Mouse (Mus musculus) frontal cortex, postnatal 14 days (tissue): ENCODE measurements around the gene Sptan1.

ENCODE experiments used
- DNase-seq, 2 experiments: peaks; one replicate each; pipeline ENCODE4 v3.0.0; 2022; ENCODE audit warnings: low spot score in 2 of 2

Sptan1 gene

GRCm38 (mm10) chr2:29965250-29965843, at the start of gene Sptan1:
Sptan1 (plus strand) TSS chr2:29965560.
- DNase-seq = peak; percentile 89 to 94

- no peak for DNase-seq
These were observed 47.7 kb upstream of the Sptan1 start for GRCm38 (mm10) chr2:29917621-29918020.

GRCm38 (mm10) chr2:29922011-29922410, 43.3 kb upstream of the Sptan1 start:
- peak; percentile 23 to 29 for DNase-seq

GRCm38 (mm10) chr2:29926542-29926941, 38.8 kb upstream of the Sptan1 start:
- DNase-seq = no peak

DNA sequence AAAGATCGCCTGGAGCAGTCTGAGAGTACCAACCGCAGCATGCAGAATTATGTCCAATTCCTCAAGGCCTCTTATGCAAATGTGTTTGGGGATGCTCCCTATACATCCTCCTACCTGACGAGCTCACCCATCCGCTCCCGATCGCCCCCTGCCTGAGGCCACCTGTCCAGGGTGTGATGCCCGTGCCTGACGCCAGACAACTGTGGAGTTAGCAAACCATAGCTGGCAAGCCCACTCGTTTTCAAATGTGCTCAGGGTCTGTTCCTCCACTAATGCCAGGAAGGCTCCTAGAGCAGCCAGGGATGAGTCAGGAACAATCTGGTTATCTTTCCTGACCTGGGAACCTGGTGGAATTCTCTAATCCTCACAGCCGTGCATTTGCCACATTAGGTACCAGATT, 34.9 kb upstream of the Sptan1 start:
- DNase-seq = no peak

GRCm38 (mm10) chr2:29931194-29931593, 34.2 kb upstream of the Sptan1 start:
- DNase-seq = no peak

DNA sequence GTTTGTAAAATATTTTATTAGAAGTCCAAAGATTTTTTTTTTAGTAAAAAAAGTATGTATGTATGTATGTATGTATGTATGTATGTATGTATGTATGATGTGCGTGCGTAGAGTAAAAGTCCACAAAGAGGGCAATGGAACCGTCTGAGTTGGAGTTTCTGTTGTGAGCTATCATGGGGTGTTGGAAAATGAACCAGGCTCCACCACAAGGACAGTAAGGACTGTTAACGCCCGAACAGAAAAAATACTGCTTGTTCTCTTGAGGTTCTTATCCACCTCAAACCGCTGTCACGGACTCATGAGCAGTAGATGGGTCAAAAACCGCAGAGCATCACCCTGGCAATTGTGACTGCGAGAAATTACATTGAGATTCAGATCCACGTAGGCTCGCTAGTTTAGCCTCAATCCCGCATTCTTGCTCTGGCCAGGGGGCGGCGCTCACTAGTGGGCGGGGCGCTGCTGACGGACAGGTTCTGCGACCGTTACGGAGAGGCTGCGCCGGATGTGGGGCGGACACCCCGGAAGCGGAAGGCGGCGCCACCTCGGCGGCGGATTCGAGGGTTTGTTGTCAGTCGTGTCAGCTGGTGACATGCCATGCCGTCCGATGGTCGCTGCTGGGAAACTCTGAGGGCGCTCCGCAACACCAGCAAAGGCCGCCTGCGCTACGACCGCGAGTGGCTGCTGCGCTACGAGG, 30.3 kb upstream of the Sptan1 start, which contains the start of gene Gle1:
Gene Gle1 (plus strand): TSS at position 521 of the 694 bp plus-strand sequence.
- DNase-seq = peak; percentile 93 to 95

DNA sequence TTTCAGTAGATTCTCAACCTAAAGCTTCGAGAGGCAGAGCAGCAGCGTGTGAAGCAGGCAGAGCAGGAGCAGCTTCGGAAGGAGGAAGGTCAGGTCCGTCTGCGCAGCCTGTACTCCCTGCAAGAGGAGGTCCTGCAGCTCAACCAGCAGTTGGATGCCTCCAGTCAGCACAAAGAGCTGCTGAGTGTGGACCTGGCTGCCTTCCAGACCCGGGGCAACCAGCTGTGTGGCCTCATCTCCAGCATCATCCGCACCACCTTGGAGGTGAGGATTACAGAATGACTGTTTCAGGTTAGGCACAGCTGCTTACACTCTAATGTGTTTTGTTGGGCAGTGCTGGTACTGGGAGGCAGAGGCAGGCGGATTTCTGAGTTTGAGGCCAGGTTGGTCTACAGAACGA, 25.3 kb upstream of the Sptan1 start:
- no peak for DNase-seq

DNA sequence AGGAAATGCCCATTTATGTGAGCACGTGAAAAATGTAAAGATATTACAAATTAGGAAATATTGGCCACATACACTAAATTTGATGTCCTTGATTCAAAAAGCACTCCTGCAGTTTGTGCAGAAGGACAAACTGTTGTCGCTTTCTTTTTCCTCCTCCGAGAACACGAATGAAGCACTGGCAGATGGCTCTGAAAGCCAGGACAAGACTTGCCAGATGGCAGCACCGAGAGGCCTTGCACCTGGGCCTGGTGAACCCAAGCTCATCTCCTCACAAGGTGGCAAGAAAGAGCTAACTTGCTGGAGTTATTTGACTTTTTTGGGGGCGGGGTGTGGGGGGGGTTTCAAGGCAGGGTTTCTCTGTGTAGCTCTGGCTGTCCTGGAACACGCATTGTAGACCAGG, 24.5 kb upstream of the Sptan1 start:
- DNase-seq = no peak

GRCm38 (mm10) chr2:29944723-29945122, 20.6 kb upstream of the Sptan1 start:
- DNase-seq = no peak

GRCm38 (mm10) chr2:29948896-29949295, 16.5 kb upstream of the Sptan1 start:
- DNase-seq = no peak

DNA sequence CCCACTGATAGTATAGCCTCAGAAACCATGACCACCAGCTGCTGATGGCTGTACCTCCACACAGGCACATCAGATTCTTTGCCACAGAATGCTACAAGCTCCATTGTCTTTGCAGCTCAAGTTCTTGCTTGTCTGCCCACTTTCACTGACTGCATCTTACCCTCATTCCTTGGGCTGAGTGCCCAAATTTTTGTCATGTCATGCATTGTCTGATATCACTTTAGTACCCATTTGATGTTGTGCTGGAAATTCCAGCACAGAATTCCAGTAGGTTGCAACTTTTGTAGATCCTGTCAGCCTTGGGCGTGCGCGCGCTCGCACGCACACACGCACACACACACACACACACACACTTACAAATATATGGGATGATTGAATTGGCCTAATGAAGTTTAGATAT, 4.1 kb upstream of the Sptan1 start:
- no peak for DNase-seq

DNA sequence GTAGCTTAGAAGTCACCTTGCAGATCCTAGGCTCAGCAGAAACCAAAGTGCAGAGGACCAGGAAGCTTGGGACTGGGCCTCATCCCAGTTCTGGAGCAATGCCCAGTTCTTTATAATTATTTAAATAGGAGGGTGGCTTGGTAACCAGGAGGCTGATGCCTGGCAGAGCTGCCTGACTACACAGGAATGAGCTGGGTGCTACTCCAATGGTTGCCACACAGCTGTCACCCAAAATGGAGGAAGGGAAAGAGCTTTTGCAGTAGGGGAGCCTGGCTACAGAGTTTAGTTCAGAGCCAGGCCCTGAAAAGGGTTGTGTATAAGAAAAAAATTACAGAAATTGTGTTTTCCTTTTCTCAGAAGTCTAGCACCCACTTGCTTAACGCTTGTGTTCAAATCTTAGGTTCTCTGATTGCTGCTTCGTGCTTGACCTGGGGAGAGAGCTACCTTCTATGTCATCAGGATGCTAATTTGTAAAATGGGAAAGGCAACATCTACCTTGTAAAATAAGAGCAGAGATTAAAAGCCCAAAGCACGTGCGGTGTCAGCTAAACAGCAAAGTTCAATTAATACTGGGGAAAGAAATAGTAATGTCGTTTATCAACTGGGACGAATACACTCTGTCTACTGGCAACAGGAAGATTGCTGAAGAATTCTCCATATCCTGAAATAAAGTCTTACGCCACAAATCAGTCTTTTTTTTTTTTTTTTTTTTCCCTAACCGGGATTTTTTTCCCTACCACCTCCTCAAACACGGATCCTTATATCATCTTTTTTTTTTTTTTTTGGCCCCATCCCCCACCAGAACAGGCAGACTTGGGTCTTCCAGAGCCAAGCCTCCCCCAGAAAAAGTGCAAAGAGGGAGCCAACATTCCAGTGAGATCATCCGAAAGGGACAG, 758 bp upstream of the Sptan1 start:
- DNase-seq = peak in 1 of 2 experiments; percentile 34

- peak; percentile 24 to 36 for DNase-seq
These were observed 546 bp downstream of the Sptan1 start for GRCm38 (mm10) chr2:29965906-29966305.

GRCm38 (mm10) chr2:29966826-29967225, 1.5 kb downstream of the Sptan1 start:
- no peak for DNase-seq

GRCm38 (mm10) chr2:29967768-29968167, 2.4 kb downstream of the Sptan1 start:
- no peak for DNase-seq

DNA sequence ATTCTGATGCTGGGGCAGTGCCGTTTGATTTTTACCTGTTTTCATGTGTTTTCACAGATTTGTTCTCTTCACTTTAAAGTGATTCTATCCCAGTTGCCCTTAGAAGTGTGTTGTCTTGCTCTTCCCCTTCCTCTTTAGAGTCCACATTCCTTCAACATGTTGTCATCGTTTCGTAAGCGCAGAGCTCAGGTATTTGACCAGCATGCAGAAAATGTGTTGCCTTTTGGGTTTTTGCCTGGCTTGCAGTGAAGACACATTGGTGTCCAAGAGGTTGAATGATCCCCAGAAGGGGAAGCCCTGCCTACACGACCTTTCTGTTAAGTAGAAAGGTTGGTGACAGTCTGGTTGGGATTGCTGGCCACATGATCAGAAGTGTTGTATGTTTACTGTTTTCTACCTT, 3.3 kb downstream of the Sptan1 start:
- no peak for DNase-seq

GRCm38 (mm10) chr2:29971838-29972635, 6.7 kb downstream of the Sptan1 start:
- no peak for DNase-seq

DNA sequence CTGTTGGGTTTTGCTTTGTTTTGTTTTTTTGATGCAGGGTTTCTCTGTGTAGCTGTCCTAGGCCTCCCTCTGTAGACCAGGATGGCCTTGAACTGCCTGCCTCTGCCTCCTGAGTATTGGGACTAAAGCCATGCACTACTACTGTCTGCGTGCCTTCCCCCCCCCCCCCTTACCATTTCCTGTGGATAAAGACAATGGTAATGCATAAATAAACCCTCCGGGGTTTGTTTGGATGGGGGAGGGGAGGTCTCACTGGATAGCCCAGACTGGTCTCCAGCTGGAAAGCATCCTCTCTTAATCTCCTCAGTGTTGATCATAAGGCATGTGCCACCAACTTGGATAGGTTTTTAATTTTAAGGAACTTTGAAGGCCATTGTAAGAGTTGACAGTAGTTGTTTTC, 8.2 kb downstream of the Sptan1 start:
- DNase-seq = no peak

- DNase-seq = no peak
These were observed 11.9 kb downstream of the Sptan1 start for GRCm38 (mm10) chr2:29977307-29977706.

DNA sequence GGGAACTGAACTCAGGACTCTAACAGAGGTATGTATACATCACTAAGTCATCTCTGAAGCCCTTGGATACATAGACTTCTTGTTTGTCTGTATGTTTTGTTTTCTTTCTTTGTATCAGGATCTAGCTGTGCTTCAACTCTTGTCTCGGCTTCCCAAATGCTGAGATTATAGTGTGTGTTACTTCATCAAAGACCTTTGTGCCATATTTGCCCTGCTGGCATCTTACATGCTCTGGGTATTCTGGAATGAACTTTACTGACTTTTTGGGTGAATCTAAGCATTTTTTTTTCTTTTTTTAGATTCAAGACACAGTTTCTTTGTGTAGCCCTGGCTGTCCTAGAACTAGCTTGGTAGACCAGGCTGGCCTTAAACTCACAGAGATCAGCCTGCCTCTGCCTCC, 15.3 kb downstream of the Sptan1 start:
- DNase-seq = no peak

DNA sequence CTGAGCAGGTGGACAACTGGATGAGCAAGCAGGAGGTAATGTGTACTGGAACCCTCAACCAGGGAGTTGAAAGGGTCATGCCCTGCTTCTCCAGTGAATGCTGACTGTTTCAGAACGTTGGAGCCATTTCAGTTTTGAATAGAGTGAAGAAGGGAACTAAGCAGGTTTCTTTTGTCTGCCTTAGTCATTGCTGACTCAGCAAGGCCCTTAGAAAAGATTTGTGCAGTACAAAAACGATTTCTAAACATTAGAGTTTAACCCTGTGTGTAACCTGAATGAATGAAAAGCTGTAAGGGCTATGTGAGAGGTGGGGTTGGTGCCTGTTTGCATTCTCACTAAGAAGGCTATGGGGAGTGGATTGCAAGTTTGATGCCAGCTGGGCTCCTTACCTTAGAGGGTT, 26.6 kb downstream of the Sptan1 start:
- DNase-seq = no peak
